Mouse (Mus musculus) stomach, postnatal 0 days (tissue): ENCODE measurements around the gene Scn5a. TPM values are rescaled to one million over a fixed set of nuclear protein-coding genes. Genes with fewer than 3 reads are reported as not detected.

ENCODE experiments used
- ATAC-seq: fragments of 200-750 bp; cut with Nextera tagmentation; 2 replicates; pipeline ENCODE4 v1.8.0; 2017; ENCODE audit not compliant: low FRiP score, low TSS enrichment
- DNase-seq: peaks from one replicate; pipeline ENCODE4 v3.0.0-alpha.2; 2016; ENCODE audit warnings: low spot score
- H3K27ac ChIP-seq: fragments of 300-500 bp; sonication (generic); replicated peaks from 2 replicates; pipeline ENCODE4 v1.5.1; 2014; ENCODE audit warnings: mild to moderate bottlenecking, control low read depth
- H3K27me3 ChIP-seq: fragments of 300-500 bp; sonication (generic); 2 replicates; pipeline ENCODE4 v1.6.1; 2014; ENCODE audit warnings: low read length; ENCODE audit not compliant: control insufficient read depth, insufficient read depth
- H3K36me3 ChIP-seq: fragments of 300-500 bp; sonication (generic); 2 replicates; pipeline ENCODE4 v1.6.1; 2014; ENCODE audit warnings: low read length, mixed read lengths; ENCODE audit not compliant: control insufficient read depth, insufficient read depth
- H3K4me1 ChIP-seq: fragments of 300-500 bp; sonication (generic); replicated peaks from 2 replicates; pipeline ENCODE4 v1.6.1; 2014; ENCODE audit warnings: antibody characterized with exemption; ENCODE audit not compliant: control insufficient read depth, insufficient read depth
- H3K4me2 ChIP-seq: fragments of 300-500 bp; sonication (generic); replicated peaks from 2 replicates; pipeline ENCODE4 v1.6.1; 2014; ENCODE audit warnings: low read depth, mild to moderate bottlenecking, control low read depth, moderate library complexity
- H3K4me3 ChIP-seq: fragments of 300-500 bp; sonication (generic); 2 replicates; pipeline ENCODE4 v1.5.1; 2014; ENCODE audit warnings: low read depth, low read length, control low read depth
- H3K9ac ChIP-seq: fragments of 300-500 bp; sonication (generic); 2 replicates; pipeline ENCODE4 v1.6.1; 2014; ENCODE audit warnings: mild to moderate bottlenecking, low read length, control low read depth, mixed read lengths
- H3K9me3 ChIP-seq: fragments of 300-500 bp; sonication (generic); 2 replicates; pipeline ENCODE4 v1.6.1; 2016; ENCODE audit warnings: low read length; ENCODE audit not compliant: control insufficient read depth
- CTCF ChIP-seq: IDR thresholded peaks from 2 replicates; pipeline ENCODE4 v1.5.1; 2016; ENCODE audit warnings: antibody characterized with exemption, low read depth, mild to moderate bottlenecking, moderate library complexity
- EP300 ChIP-seq: optimal IDR thresholded peaks from 2 replicates; pipeline ENCODE3; 2016; ENCODE audit warnings: antibody characterized with exemption
- WGBS: fragments of 180-500 bp; shearing (Covaris S2); extraction: QIAGEN DNeasy Blood & Tissue Kit; methylation state at CpG from one replicate; pipeline ENCODE4 v1.1.7; 2014; 5-methylcytosine and 5-hydroxymethylcytosine counted together
- polyA plus RNA-seq: library from polyadenylated mRNA; unstranded; fragments of >200 nt; fragmentation: Nextera tagmentation; extraction: Ambion mirVana; gene quantifications from 2 replicates; pipeline ENCODE4 v1.2.1, GENCODE M21; 2015

The Scn5a gene
- polyA plus RNA-seq, 1 experiment from 2014 or later: 0.18 TPM

- 85% methylated on average over 8 of the region's 8 CpGs for WGBS
- no peak for ATAC-seq
These were observed 63.8 kb downstream of the Scn5a start for GRCm38 (mm10) chr9:119514986-119515385.

GRCm38 (mm10) chr9:119513816-119514215 is 65.0 kb downstream of the Scn5a start:
- no peak for DNase-seq
- no peaks in the 10 kb centered on the region for H3K36me3 ChIP-seq
- H3K27ac ChIP-seq: no peak overlapping the region
- TF ChIP-seq EP300: no peak
- no peak for TF ChIP-seq CTCF
- no peak overlapping the region for H3K4me2 ChIP-seq
- H3K27me3 ChIP-seq: no peaks in the 10 kb centered on the region
- H3K4me1 ChIP-seq: no peaks in the 10 kb centered on the region
- H3K4me3 ChIP-seq: no peak overlapping the region
- H3K9me3 ChIP-seq: no peaks in the 10 kb centered on the region
- no peak for ATAC-seq
- H3K9ac ChIP-seq: no peak overlapping the region
- WGBS: 81% methylated on average over 8 of the region's 8 CpGs

More at GRCm38 (mm10) chr9:119514986-119515385, 63.8 kb downstream of the Scn5a start:
- Histone ChIP-seq H3K4me1 (no peaks in the 10 kb centered on the region), H3K27me3 (no peaks in the 10 kb centered on the region), H3K9me3 (no peaks in the 10 kb centered on the region), H3K9ac (no peak overlapping the region), H3K36me3 (no peaks in the 10 kb centered on the region), H3K4me2 (no peak overlapping the region), H3K4me3 (no peak overlapping the region), H3K27ac (no peak overlapping the region)
- no peak for TF ChIP-seq EP300
- no peak for TF ChIP-seq CTCF
- DNase-seq: no peak

GRCm38 (mm10) chr9:119512993-119513392 is 65.8 kb downstream of the Scn5a start:
- Histone ChIP-seq H3K27me3 (no peaks in the 10 kb centered on the region), H3K4me3 (no peak overlapping the region), H3K9ac (no peak overlapping the region), H3K4me2 (no peak overlapping the region), H3K4me1 (no peaks in the 10 kb centered on the region), H3K36me3 (no peaks in the 10 kb centered on the region), H3K27ac (no peak overlapping the region), H3K9me3 (no peaks in the 10 kb centered on the region)
- DNase-seq (no peak), ATAC-seq (no peak)
- WGBS: 88% methylated on average over 8 of the region's 9 CpGs
- no peak for TF ChIP-seq EP300
- TF ChIP-seq CTCF: no peak

- no peak overlapping the region for H3K4me3 ChIP-seq
- no peaks in the 10 kb centered on the region for H3K9me3 ChIP-seq
- no peak for ATAC-seq
- H3K36me3 ChIP-seq: no peaks in the 10 kb centered on the region
- no peak for DNase-seq
- no peaks in the 10 kb centered on the region for H3K27me3 ChIP-seq
- H3K4me1 ChIP-seq: no peaks in the 10 kb centered on the region
- no peak overlapping the region for H3K4me2 ChIP-seq
- H3K9ac ChIP-seq: no peak overlapping the region
- 53% methylated on average over 6 of the region's 6 CpGs for WGBS
- TF ChIP-seq EP300 (no peak), CTCF (no peak)
- H3K27ac ChIP-seq: no peak overlapping the region
These were observed 67.9 kb downstream of the Scn5a start for GRCm38 (mm10) chr9:119510902-119511301.

- 51% methylated on average over 11 of the region's 11 CpGs for WGBS
- no peak for DNase-seq
- Histone ChIP-seq H3K27me3 (no peaks in the 10 kb centered on the region), H3K27ac (no peak overlapping the region), H3K4me3 (no peak overlapping the region), H3K4me2 (no peak overlapping the region), H3K4me1 (no peaks in the 10 kb centered on the region), H3K9me3 (no peaks in the 10 kb centered on the region), H3K9ac (no peak overlapping the region), H3K36me3 (no peaks in the 10 kb centered on the region)
- no peak for TF ChIP-seq EP300
- no peak for TF ChIP-seq CTCF
- ATAC-seq: no peak
These were observed 73.7 kb downstream of the Scn5a start for GRCm38 (mm10) chr9:119504981-119505658.

- no peak overlapping the region for H3K27ac ChIP-seq
- no peak overlapping the region for H3K4me2 ChIP-seq
- H3K9ac ChIP-seq: no peak overlapping the region
- ATAC-seq (no peak), DNase-seq (no peak)
- H3K4me1 ChIP-seq: no peaks in the 10 kb centered on the region
- H3K9me3 ChIP-seq: no peaks in the 10 kb centered on the region
- H3K4me3 ChIP-seq: no peak overlapping the region
- WGBS: 92% methylated on average over 9 of the region's 9 CpGs
- H3K27me3 ChIP-seq: no peaks in the 10 kb centered on the region
- no peaks in the 10 kb centered on the region for H3K36me3 ChIP-seq
- TF ChIP-seq EP300: no peak
- no peak; the same call in 1 of the 2 replicates for TF ChIP-seq CTCF
These were observed 75.2 kb downstream of the Scn5a start for GRCm38 (mm10) chr9:119503613-119504012.
